Mouse (Mus musculus) forebrain, embryonic 14.5 days (tissue): ENCODE measurements around the gene Rabgap1l. TPM values are rescaled to one million over a fixed set of nuclear protein-coding genes. Genes with fewer than 3 reads are reported as not detected.

Experiments used
- ATAC-seq: fragments of 200-750 bp; cut with Nextera tagmentation; 2 replicates; pipeline ENCODE4 v1.8.0; 2017; ENCODE audit warnings: mild to moderate bottlenecking, moderate library complexity
- DNase-seq: peaks from one replicate; pipeline ENCODE4 v3.0.0-alpha.2; 2015; ENCODE audit warnings: low spot score
- H3K27ac ChIP-seq: fragments of 300-500 bp; sonication (generic); 2 replicates; pipeline ENCODE4 v1.5.1; 2014; ENCODE audit warnings: low read depth, mild to moderate bottlenecking, control low read depth, low read length, moderate library complexity
- H3K27me3 ChIP-seq: fragments of 300-500 bp; sonication (generic); replicated peaks from 2 replicates; pipeline ENCODE4 v1.6.1; 2014; ENCODE audit warnings: low read length, control low read depth, mixed read lengths; ENCODE audit not compliant: control insufficient read depth, insufficient read depth
- H3K36me3 ChIP-seq: fragments of 300-500 bp; sonication (generic); 2 replicates; pipeline ENCODE4 v1.6.1; 2014; ENCODE audit warnings: low read length, control low read depth; ENCODE audit not compliant: control insufficient read depth, insufficient read depth
- H3K4me1 ChIP-seq: fragments of 300-500 bp; sonication (generic); 2 replicates; pipeline ENCODE4 v1.6.1; 2014; ENCODE audit warnings: antibody characterized with exemption, low read length, control low read depth; ENCODE audit not compliant: control insufficient read depth, insufficient read depth
- H3K4me2 ChIP-seq: fragments of 300-500 bp; sonication (generic); 2 replicates; pipeline ENCODE4 v1.6.1; 2014; ENCODE audit warnings: mild to moderate bottlenecking, control low read depth, low read length
- H3K4me3 ChIP-seq: fragments of 300-500 bp; sonication (generic); 2 replicates; pipeline ENCODE4 v1.5.1; 2014; ENCODE audit warnings: low read depth, low read length, control low read depth
- H3K9ac ChIP-seq: fragments of 300-500 bp; sonication (generic); 2 replicates; pipeline ENCODE4 v1.6.1; 2014; ENCODE audit warnings: mild to moderate bottlenecking, low read length, control low read depth, moderate library complexity
- H3K9me3 ChIP-seq: fragments of 300-500 bp; sonication (generic); replicated peaks from 2 replicates; pipeline ENCODE4 v1.6.1; 2016; ENCODE audit warnings: low read length, control low read depth, mixed read lengths; ENCODE audit not compliant: control insufficient read depth
- WGBS: fragments of 180-500 bp; shearing (Covaris S2); extraction: QIAGEN DNeasy Blood & Tissue Kit; methylation state at CpG from one replicate; pipeline ENCODE4 v1.1.7; 2014; 5-methylcytosine and 5-hydroxymethylcytosine counted together
- polyA plus RNA-seq: library from polyadenylated mRNA; unstranded; fragments of >200 nt; fragmentation: Nextera tagmentation; extraction: Ambion mirVana; gene quantifications from 2 replicates; pipeline ENCODE4 v1.2.1, GENCODE M21; 2014

The Rabgap1l gene
- polyA plus RNA-seq, 1 experiment from 2014 or later: 25.6 TPM

- Histone ChIP-seq H3K4me1 (no peaks in the 10 kb centered on the region), H3K36me3 (no peaks in the 10 kb centered on the region), H3K27me3 (no peaks in the 10 kb centered on the region), H3K4me2 (no peak overlapping the region), H3K9ac (no peak overlapping the region), H3K4me3 (no peak overlapping the region), H3K9me3 (no peaks in the 10 kb centered on the region), H3K27ac (no peak overlapping the region)
- ATAC-seq: no peak
- no peak for DNase-seq
- WGBS: 82% methylated on average over 2 of the region's 2 CpGs
Measured at GRCm38 (mm10) chr1:160481643-160482042, 311.4 kb downstream of the Rabgap1l start.

GRCm38 (mm10) chr1:160467443-160467842 is 325.6 kb downstream of the Rabgap1l start:
- H3K4me2 ChIP-seq: no peak overlapping the region
- no peaks in the 10 kb centered on the region for H3K4me1 ChIP-seq
- H3K4me3 ChIP-seq: no peak overlapping the region
- no peaks in the 10 kb centered on the region for H3K36me3 ChIP-seq
- no peak for ATAC-seq
- DNase-seq: no peak
- H3K27ac ChIP-seq: no peak overlapping the region
- no peaks in the 10 kb centered on the region for H3K27me3 ChIP-seq
- H3K9ac ChIP-seq: no peak overlapping the region
- no peaks in the 10 kb centered on the region for H3K9me3 ChIP-seq

GRCm38 (mm10) chr1:160465186-160465585 is 327.8 kb downstream of the Rabgap1l start:
- Histone ChIP-seq H3K4me1 (no peaks in the 10 kb centered on the region), H3K9me3 (no peaks in the 10 kb centered on the region), H3K4me2 (no peak overlapping the region), H3K4me3 (no peak overlapping the region), H3K36me3 (no peaks in the 10 kb centered on the region), H3K9ac (no peak overlapping the region), H3K27me3 (no peaks in the 10 kb centered on the region), H3K27ac (no peak overlapping the region)
- DNase-seq (no peak), ATAC-seq (no peak)

- H3K27me3 ChIP-seq: no peaks in the 10 kb centered on the region
- H3K36me3 ChIP-seq: no peaks in the 10 kb centered on the region
- no peak overlapping the region for H3K9ac ChIP-seq
- no peak overlapping the region for H3K27ac ChIP-seq
- H3K9me3 ChIP-seq: no peaks in the 10 kb centered on the region
- H3K4me3 ChIP-seq: no peak overlapping the region
- H3K4me1 ChIP-seq: no peaks in the 10 kb centered on the region
- H3K4me2 ChIP-seq: no peak overlapping the region
- ATAC-seq: no peak
- DNase-seq: no peak
Measured at GRCm38 (mm10) chr1:160464148-160464547, 328.9 kb downstream of the Rabgap1l start.

GRCm38 (mm10) chr1:160460346-160460745 is 332.7 kb downstream of the Rabgap1l start:
- Histone ChIP-seq H3K27me3 (no peaks in the 10 kb centered on the region), H3K4me2 (no peak overlapping the region), H3K4me3 (no peak overlapping the region), H3K36me3 (no peaks in the 10 kb centered on the region), H3K9ac (no peak overlapping the region), H3K27ac (no peak overlapping the region), H3K9me3 (no peaks in the 10 kb centered on the region), H3K4me1 (no peaks in the 10 kb centered on the region)
- DNase-seq (no peak), ATAC-seq (no peak)
- 89% methylated on average over 1 of the region's 1 CpGs for WGBS

GRCm38 (mm10) chr1:160451663-160452062 is 341.3 kb downstream of the Rabgap1l start:
- DNase-seq (no peak), ATAC-seq (no peak)
- no peaks in the 10 kb centered on the region for H3K36me3 ChIP-seq
- no peak overlapping the region for H3K4me2 ChIP-seq
- no peak overlapping the region for H3K4me3 ChIP-seq
- H3K27me3 ChIP-seq: no peaks in the 10 kb centered on the region
- H3K9ac ChIP-seq: no peak overlapping the region
- 79% methylated on average over 2 of the region's 2 CpGs for WGBS
- H3K4me1 ChIP-seq: no peaks in the 10 kb centered on the region
- H3K27ac ChIP-seq: no peak overlapping the region
- H3K9me3 ChIP-seq: no peaks in the 10 kb centered on the region

GRCm38 (mm10) chr1:160448681-160449080 is 344.3 kb downstream of the Rabgap1l start:
- Histone ChIP-seq H3K27me3 (no peaks in the 10 kb centered on the region), H3K4me1 (no peaks in the 10 kb centered on the region), H3K4me3 (no peak overlapping the region), H3K9me3 (no peaks in the 10 kb centered on the region), H3K36me3 (no peaks in the 10 kb centered on the region), H3K4me2 (no peak overlapping the region), H3K27ac (no peak overlapping the region), H3K9ac (no peak overlapping the region)
- WGBS: 58% methylated on average over 2 of the region's 2 CpGs
- ATAC-seq (no peak), DNase-seq (no peak)

GRCm38 (mm10) chr1:160446823-160447222 is 346.2 kb downstream of the Rabgap1l start:
- 88% methylated on average over 1 of the region's 1 CpGs for whole genome bisulfite sequencing
- ATAC-seq (no peak), DNase-seq (no peak)
- Histone ChIP-seq H3K4me2 (no peak overlapping the region), H3K27ac (no peak overlapping the region), H3K27me3 (no peaks in the 10 kb centered on the region), H3K9ac (no peak overlapping the region), H3K4me3 (no peak overlapping the region), H3K9me3 (no peaks in the 10 kb centered on the region), H3K36me3 (no peaks in the 10 kb centered on the region), H3K4me1 (no peaks in the 10 kb centered on the region)

GRCm38 (mm10) chr1:160443506-160443905 is 349.5 kb downstream of the Rabgap1l start:
- no peak overlapping the region for H3K9ac ChIP-seq

More at GRCm38 (mm10) chr1:160443506-160443905, 349.5 kb downstream of the Rabgap1l start:
- no peak overlapping the region for H3K4me2 ChIP-seq
- H3K9me3 ChIP-seq: no peaks in the 10 kb centered on the region
- H3K4me1 ChIP-seq: 0 out of 2 replicates have a peak, but pooled peaks cover 3% of the 10 kb centered on the region
- DNase-seq (no peak), ATAC-seq (no peak)
- WGBS: 85% methylated on average over 1 of the region's 1 CpGs
- H3K4me3 ChIP-seq: no peak overlapping the region
- H3K27ac ChIP-seq: no peak overlapping the region
- no peaks in the 10 kb centered on the region for H3K27me3 ChIP-seq
- no peaks in the 10 kb centered on the region for H3K36me3 ChIP-seq
